Mouse (Mus musculus): Measurements from ENCODE around the gene Bola2.

DNA sequence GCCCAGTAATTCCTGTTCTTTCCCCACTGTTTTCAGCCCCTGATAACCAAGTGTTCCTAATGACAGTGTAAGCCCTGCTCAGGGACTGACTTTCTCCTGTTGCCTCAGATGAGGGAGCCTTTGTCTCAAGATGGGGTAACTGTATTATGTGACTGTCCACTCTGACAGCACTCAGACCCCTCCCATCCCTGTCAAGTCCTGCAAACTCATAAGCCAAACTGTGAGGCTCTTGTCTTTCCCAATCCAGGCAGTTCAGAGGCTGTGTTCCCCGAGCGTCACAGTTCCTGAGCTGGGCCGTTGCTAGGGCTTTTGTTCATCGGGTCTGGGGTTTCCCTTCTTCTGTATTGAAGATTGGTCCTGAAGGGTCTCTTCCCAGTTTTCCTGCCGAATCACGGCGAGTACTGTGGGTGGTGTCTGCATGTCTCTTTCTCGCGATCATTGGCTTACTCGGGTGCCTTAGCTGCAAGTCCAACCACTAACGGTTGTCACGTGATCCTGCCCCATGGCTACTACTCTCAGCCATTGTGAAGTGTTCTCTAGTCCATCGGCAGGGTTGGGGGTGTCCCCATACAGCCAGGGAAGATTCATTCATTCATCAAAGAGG, 45.0 kb downstream of the Bola2 start:
- TF ChIP-seq CTCF (IDR thresholded peaks at IDR 0.05; ENCODE audit: control insufficient read depth, insufficient read depth, insufficient read length) (no peak), FOSL1 (IDR thresholded peaks at IDR 0.05; ENCODE audit: insufficient read depth, low read length, poor library complexity, severe bottlenecking) (no peak), MYOG (IDR thresholded peaks at IDR 0.05; ENCODE audit: control insufficient read depth, extremely low read depth, insufficient read length) (no peak), MAX (IDR thresholded peaks at IDR 0.05) (no peak)

Measured in C2C12 (cell line).